Mouse (Mus musculus): Measurements from ENCODE around the gene Gm49340. TPM values are rescaled to one million over a fixed set of nuclear protein-coding genes. Genes with fewer than 3 reads are reported as not detected.

The Gm49340 gene
- total RNA-seq, 4 experiments from 2014 or later = not detected

Other genes starting within 250 kb of the Gm49340 start
- under 1 TPM; 0.18 to 0.37 (median 0.29) TPM for gene Itgae, start 239.2 kb upstream of the Gm49340 start, total RNA-seq (2022)
- under 1 TPM in 3 of 4 experiments, not detected in 1; 0.14 to 0.30 (median 0.22) TPM for gene Haspin, start 191.4 kb upstream of the Gm49340 start, total RNA-seq (2022)
- gene P2rx5, start 169.3 kb upstream of the Gm49340 start, total RNA-seq (2022) = 1 to 10 TPM in 2 of 4 experiments, under 1 TPM in 2; 0.70 to 1.4 (median 0.97) TPM
- 10 to 100 TPM; 39.9 to 46.8 (median 42.9) TPM for gene Emc6, start 152.7 kb upstream of the Gm49340 start, total RNA-seq (2022)
- 10 to 100 TPM in 3 of 4 experiments, 1 to 10 TPM in 1; 9.9 to 12.1 (median 11.0) TPM for gene Tax1bp3, start 152.7 kb upstream of the Gm49340 start, total RNA-seq (2022)
- gene Ctns, start 130.7 kb upstream of the Gm49340 start, total RNA-seq (2022) = 10 to 100 TPM; 17.2 to 24.7 (median 19.9) TPM
- 1 to 10 TPM; 3.2 to 4.1 (median 3.7) TPM for gene Shpk, start 130.3 kb upstream of the Gm49340 start, total RNA-seq (2022)
- gene Trpv1, start 95.4 kb upstream of the Gm49340 start, total RNA-seq (2022) = under 1 TPM in 1 of 4 experiments, not detected in 3; 0.16 TPM
- under 1 TPM; 0.43 to 0.59 (median 0.47) TPM for gene Trpv3, start 62.4 kb upstream of the Gm49340 start, total RNA-seq (2022)
- 10 to 100 TPM; 20.9 to 29.6 (median 25.7) TPM for gene Aspa, start 145 bp upstream of the Gm49340 start, total RNA-seq (2022)
- gene Spata22, start within 50 bp of the Gm49340 start, total RNA-seq (2022) = not detected
- not detected for gene Olfr20, start 21.0 kb downstream of the Gm49340 start, total RNA-seq (2022)
- gene Olfr376, start 41.5 kb downstream of the Gm49340 start, total RNA-seq (2022) = not detected
- gene Olfr1, start 69.9 kb downstream of the Gm49340 start, total RNA-seq (2022) = not detected
- not detected for gene Olfr378, start 98.7 kb downstream of the Gm49340 start, total RNA-seq (2022)
- gene Olfr380, start 127.8 kb downstream of the Gm49340 start, total RNA-seq (2022) = not detected
- gene Olfr381, start 161.9 kb downstream of the Gm49340 start, total RNA-seq (2022) = not detected
- gene Olfr382, start 187.5 kb downstream of the Gm49340 start, total RNA-seq (2022) = not detected

Data from left cerebral cortex, adult 8-10 months (tissue).